Mouse (Mus musculus) layer of hippocampus, postnatal 10 days (tissue): Measurements from ENCODE around the gene Fam189a1. TPM values are rescaled to one million over a fixed set of nuclear protein-coding genes. Genes with fewer than 3 reads are reported as not detected.

Source experiments
- DNase-seq, 2 experiments: peaks; one replicate each; pipeline ENCODE4 v3.0.0; 2021; ENCODE audit warnings: low spot score in 2 of 2
- total RNA-seq, 2 experiments: library from RNA; stranded (reverse); gene quantifications; 2 replicates each; pipeline ENCODE4 v1.2.3; 2021

The Fam189a1 gene
- total RNA-seq, 2 experiments from 2014 or later = 72.4 to 90.3 TPM

DNA sequence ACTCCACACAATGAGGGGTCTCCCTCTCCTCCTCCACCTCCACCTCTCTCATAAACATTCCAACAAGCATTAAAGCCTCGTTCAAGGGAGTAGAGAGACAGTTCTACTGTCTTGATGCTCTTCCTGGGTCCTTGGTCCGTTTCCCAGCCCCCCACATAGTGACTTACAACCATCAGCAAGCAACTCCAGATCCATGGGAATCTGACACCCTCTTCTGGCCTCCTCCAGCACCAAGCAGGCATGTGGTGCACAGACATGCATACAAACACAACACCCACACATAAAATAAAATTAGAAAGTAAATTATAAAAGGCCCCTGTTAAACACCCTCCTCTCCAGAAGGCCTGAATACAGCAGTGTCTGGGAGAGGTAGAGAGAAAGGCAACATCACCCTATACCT, 317.1 kb downstream of the Fam189a1 start:
- DNase-seq = no peak

DNA sequence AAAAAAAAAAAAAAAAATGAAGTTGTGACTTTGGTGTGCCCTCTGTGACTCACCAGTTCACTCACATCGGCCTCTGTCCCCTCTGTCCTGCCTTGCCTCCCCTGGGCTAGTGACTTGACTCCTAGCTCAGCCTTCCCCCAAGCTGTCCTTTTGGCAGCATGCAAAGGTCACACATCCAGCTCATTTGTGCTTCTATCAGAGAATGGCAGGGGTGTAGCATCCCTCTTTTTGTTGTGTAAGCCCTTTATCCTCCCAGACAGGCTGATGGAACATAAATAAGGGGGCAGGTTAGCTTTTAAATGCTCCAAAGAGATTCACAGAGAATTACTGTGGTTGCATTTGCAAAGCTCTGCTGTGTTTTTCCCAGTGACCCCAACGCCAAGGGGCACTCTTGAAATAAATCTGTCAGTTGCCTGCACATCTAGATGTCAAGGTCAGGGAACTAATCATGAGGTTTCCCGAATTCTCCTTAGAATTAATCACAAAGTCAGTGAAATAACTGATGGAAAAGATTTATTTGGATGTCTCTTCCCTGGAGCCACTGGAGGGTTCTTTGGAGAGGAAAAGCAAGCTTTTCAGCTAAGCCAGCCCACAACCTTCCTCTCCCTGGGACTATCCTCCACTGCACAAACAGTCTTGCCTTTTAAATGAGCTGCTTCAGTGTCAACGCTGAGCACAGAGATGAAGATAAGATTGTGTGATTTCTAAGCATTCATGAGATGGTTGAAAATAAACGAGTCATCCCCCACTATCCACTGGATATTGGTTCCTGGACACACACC, 326.0 kb downstream of the Fam189a1 start:
- DNase-seq = no peak

DNA sequence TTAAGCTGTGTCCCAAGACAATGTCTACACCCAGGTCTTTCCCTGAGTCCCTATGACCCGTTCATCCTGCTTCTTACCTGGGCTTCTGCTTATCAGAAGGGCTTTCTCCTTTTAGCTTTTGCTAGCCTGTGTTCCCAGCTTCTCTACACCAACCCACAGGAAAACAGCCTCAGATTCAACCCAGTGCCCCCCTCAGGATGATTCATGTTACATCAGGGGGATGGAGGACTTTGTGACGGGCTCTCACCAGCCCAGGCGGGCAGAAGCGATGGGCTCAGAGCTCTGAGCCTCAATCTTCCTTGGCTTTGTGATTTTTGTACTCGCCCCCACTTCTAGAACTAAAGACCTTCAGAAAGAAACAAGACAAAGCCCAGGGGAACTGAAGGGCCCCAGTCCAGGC, 335.3 kb downstream of the Fam189a1 start:
- DNase-seq = no peak

DNA sequence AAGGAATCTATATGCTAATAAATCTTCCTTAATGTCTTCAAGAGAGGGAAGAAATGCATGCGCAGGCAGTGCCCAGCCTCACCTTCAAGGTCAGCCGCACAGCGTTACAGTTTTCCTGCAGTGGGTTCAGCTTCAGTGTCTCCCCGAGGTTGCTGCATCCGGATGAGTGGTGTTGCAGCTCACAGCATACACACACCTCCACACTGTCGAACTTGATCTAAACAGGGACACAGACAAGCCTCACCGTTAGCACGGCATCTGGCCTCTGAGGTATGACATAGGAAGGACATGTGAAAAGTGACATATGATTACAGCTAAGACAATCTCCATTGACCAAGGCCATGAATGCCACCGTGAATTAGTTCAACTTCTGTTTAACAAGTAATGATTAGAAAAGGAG, 336.7 kb downstream of the Fam189a1 start:
- no peak for DNase-seq

DNA sequence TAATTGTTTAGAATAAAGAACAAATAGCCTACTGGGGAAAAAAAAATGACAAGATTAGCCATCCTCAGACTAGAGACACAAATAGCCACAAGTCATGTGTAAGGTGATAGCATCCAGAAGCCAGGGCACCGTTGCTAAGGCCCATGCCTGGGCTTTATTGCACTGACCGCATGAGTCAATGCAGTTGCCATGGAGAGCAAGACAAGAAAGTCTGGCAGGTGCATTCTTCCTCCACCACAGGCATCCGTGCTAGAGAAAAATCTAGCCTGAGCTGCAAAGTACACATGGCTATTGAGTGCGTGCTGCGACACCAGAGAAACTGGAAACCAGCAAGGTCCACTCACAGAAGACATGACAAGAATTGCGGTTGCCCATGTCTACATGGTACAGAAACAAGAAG, 347.5 kb downstream of the Fam189a1 start:
- no peak for DNase-seq

DNA sequence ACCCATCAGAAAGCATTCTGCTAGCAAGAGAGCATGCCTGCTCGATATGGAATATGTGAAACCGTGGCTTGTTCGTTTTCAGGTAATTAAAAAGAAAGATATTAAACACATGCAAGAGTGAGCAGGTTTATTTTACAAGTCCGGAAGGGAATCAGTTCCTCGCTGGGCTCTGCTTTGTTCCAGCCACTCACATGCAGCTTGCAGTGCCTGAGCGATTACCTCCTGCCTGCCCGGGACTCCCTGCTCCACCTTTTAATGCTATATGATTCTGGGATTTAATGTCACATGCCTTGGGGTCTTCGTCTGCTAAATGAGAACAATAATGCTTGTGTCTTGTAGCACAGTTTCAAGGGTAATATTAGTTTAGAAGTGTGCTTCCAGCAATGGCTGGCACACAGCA, 351.3 kb downstream of the Fam189a1 start:
- DNase-seq = no peak

DNA sequence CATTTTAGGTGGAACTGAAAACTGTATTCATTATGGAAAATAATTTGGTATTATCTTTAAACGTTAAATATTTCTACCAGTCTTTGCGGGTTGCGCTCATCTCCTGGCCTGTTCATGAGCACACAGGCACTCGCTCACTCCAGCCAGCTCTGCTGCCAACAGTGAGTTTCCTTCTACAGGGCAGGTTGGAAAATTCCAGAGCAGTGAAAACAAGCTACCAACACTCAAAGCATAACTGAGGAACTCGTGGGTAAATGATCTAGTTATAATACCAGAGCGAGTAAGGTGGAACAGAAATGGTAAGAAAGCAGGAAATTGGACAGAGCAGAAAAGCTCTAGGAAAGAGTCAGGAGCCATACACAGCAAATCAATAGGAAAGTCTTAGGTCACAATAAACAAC, 360.8 kb downstream of the Fam189a1 start:
- no peak for DNase-seq

DNA sequence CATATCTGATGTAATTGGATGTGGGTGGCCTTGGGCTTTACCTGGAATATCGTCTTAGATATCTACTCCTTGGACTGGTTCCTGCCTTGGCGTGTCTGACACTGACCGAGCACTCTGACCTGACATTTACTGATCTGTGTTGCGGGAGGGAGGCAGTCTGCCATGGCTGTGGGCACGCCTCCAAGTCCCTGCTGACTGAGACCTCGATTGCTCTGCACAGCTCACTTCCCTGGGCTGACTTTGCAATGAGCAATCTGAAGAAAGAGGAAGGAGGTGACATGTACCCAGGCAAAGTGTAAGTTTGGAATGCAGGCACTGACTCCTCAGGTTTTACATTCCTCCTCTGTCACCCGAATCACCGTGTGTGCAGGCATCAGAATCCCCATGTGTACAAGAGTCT, 364.3 kb downstream of the Fam189a1 start:
- DNase-seq = no peak

DNA sequence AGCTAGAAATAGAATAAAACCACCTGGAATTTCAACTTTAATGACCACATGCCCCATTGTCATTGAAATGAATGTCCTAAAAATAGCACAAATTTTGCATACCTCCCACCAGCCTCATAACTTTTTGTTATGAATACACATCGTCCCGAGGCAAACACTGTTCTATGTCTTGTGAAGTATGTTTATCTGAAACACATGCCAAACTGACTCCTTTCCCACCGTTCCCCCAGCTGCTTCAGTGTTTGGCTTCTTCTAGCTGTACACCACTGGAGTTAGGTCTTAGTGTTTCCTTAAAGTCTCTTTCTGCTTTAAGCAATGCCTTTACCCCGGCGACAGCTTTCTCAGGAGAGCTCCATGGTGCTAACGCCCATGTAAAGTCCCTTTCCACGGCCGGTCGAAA, 365.2 kb downstream of the Fam189a1 start:
- no peak for DNase-seq

DNA sequence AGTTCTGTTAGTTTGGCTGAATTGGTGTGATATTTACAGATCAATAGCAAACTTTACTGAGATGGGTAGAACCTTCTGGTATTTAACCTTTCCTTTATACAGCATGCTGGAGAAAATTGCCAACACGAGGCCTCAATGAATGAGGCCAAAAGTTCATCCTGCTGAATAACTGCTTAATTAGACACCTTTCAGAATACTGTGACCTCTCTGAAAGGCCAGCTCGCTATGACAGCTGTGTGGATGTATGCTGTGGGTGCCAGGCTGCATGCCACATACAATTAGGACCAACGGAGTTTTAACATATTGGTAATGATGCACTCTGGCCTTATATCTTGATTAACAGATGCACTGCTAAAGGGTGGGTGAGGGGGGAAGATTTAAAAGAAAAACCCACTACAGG, 371.3 kb downstream of the Fam189a1 start:
- no peak for DNase-seq

DNA sequence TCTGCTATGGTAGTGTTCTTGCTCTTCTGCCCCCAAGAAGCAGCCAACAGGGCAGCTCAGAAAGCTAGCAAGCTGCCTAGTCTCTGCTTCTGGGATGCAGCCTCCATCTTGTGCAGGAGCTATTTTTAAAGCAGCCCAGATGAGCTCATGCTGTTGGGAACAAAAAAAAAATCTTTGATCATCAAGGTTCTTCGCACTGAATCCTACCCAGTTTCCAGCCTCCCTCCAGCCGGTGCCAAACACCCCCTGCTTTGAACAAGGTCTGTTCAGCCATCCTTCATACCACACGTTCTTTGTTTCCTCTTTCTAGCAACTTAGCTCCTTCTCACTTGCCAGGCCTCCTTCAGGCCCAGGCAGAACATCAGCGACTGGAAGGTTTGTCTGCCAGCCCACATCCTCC, 376.9 kb downstream of the Fam189a1 start:
- peak in 1 of 2 experiments; percentile 42 for DNase-seq

DNA sequence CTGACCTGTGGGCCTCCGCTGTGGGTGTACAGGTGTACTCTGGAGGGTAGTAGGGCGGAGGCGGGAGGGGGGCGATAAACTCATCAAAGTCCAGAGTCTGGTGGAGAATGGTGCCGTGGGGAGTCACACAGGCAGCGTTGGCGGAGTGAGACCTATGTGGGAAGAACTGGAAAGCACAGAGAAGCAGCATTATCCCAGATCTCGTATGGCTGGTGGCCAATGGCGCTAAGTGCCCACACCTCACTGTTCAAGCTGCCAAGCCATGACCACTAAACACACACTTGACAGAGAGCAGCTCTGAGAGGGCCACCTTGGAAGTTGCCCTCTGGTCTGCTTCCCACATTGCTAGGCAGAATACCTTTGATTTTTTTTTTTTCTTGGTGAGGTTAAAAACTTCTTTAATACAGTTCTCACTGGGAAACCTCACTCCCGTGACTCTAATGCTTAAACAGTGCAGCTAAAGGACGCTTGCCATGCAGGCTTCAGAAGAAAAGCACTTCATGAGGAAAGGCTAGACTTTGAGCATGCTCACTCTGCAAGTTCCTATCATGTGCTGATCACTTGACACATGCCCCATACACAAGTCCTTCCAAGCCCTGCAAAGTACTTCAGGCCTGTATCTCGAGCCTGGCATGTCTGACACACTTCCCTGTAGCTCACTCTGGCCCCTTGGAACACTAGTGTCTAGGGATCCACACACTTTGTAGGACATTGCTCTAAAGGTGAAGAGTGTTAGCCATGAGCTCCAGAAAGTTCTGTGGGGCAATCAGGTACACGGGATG, 379.5 kb downstream of the Fam189a1 start:
- no peak for DNase-seq

DNA sequence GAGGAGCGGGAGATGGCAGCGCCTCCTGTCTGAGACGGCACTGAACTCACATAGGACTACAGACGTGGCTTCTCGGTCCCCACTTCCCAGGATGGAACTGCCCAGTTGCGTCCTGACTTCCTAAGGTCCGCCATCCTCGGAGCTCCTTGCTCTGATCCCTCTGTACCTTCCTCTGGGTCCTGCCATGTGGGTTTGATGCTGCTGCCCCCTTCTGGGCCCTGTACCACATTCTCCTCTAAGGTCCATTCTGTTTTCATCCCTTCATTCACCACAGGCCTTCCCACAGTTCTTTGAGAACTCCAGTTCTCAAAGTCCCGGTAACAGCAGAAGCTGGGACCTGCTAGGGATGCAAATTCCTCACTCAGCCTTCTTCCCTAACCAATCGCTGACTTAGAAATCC, 382.9 kb downstream of the Fam189a1 start:
- DNase-seq = no peak

DNA sequence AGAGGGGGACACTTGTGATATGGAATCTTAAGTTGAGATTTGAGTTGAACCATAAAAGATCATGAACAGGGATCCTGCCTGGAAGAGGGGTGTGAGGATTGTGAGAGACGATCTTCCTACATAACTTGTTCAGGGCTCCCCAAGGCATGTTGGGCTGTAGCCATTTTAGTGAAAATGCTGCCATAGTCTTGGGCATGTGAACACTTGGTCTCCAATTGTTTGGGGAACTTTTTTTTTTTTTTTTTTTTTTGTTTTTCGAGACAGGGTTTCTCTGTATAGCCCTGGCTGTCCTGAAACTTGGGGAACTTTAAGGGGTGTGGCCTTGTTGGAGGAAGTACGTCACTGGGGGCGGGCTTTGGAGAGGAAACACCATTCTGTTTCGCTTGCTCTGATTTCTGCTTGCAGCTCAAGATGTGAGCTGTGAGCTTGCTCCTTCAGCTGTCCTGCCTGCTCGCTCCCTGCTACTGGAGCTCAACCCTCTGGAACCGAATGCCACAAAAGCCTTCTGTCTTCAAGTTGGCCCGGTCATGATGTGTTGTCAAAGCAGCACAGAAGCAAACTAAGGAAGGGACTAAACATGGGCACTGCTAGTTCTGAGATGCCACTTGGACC, 385.5 kb downstream of the Fam189a1 start:
- DNase-seq = no peak

DNA sequence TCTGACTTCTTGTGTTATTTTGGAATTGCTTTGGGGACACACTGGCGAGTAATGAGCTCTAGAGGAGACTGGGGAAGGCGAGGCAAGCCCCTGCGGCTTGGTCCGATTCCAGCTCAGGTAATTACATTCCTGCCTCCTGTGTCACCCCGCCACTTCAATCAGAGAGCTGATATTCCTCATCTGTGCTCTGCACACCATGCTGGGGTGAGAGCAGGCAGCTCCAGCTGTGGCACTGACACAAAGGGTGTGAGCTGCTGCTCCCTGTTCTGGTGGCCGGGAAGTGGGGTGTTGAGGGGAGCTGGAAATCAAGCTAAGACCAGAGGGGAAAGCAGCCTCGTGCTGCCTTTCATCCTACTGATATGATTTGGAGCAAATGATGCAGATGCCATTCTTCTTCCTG, 386.6 kb downstream of the Fam189a1 start:
- DNase-seq = no peak

DNA sequence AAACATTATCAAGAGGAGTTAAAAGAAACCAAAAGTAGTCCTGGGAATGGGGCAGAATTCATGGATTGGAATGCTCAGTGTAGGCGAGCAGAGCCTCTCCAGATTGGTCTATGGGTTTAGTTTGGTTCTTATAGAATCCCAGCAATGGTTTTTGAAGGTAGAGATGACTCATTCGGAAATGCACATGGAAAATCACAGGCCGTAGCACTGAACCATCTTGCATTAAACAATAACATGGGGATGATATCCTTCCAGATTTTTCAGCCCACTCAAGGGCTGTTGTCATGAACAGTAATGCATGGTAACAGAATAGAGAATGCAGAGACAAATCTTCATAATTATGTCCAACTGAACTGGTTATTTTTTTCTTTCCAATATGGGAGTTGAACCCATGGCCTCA, 390.8 kb downstream of the Fam189a1 start:
- DNase-seq = no peak

DNA sequence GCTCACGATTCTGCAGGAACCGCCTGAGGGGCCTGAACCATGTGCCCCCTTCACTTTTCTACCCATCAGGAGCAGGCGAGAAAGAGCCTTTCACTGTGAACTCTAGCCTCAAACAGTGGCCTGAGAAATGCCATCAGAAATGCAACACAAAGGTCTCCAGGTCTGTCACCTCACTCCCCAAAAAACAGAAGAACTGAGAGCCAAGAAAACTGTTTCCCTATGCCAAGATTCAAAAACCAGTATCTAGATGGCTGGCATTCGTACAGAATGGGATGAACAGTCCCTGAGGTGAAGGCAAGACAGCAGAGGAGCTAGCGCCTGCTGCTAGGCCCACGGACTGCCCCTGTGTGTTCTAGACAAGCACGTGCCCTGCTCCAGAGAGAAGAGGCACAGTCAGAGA, 401.2 kb downstream of the Fam189a1 start:
- no peak for DNase-seq

DNA sequence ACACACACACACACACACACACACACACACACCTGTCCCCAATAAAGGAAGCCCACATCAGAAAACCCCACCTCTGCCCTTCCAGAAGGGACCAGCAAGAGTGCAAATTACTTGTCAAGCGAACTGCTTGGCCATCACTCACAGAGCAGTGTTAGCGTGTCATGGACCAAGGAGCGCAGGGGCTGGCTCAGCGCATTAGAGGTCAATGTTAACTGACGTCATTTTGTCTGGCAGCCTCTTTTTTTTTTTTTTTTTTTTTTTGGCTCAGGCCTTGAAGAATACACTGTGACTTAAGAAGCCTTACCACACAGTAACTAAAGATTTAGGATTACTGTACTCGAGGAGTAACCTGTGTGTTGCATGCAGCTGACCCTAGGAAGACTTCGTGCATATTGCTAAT, 402.2 kb downstream of the Fam189a1 start:
- no peak for DNase-seq

DNA sequence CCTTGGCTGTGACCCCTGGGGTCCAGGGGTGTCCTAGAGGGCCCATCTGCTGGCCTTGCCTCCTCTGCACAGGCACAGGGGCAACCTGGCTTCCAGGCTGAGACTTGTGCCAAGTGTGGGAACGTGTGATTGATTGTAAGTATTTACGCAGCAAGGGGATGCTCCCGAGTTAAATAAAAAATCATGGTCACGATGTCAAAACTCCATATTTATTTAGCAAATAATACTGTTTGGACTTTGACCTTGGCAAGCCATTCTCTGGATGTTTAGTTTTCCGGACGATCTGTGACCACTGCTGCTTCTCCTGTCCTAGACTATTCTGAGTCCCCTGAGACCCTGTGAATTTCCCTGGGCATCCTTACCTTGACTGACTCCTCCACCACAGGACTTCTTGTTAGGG, 402.7 kb downstream of the Fam189a1 start:
- DNase-seq = no peak

DNA sequence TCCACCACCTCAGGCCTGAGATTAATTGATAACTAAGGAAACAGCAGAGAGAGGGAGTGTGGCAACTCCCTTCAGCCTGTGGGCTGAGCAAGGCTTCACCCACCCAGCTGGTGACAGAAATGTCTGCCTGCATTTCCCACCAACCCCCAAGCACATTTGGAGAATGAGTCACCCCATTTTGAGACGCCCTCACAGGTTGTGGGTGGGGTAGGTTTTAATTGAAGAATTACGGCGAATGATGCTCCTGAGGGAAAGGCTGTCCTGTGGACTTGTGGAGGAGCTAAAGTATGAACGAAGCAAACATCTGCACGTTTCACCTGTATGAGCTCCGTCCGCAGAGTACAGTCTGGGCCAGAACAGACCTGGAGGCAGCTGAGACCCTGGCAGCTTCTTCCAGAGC, 404.2 kb downstream of the Fam189a1 start:
- DNase-seq = no peak

DNA sequence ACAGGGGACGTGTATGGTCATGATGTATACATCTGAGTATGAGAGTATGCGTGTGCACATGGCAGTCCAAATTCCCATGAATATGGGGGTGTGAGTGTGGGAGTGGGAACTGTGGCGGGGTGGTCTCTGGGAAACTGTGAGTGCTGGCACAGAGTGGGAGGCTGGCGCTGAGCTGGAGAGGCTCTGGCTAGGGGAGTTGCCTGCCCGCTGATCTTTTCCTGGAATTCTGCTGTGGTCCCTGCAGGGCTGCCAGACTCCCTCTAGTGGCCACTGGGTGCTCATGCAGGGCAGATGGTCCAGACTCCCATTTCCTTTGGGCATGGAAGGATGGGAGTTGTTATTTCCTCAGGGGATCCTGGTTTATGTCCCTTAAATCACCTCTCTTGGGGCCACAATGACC, 404.9 kb downstream of the Fam189a1 start:
- DNase-seq = peak; percentile 73 to 78

DNA sequence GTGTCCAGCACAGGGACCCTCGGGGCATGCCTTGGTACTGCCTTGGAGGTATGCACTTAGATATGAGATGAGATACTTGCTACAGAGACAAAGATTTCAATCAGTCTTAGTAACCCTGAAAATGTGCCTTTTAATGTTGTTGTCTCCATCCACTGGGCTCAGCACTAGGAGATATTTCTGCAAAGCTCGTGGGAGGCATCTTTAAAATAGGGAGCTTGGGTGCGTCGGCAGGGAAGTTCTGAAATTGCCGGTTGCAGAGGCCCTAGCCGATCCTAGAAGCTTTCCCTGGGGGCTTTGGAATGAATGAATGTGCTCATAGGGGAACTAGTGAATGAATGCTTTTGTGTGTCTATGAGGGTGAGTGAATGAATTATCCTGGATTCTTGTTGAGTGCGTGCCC, 412.8 kb downstream of the Fam189a1 start:
- DNase-seq = no peak
